Mouse (Mus musculus): Measurements from ENCODE around the gene Zdhhc16. TPM values are rescaled to one million over a fixed set of nuclear protein-coding genes. Genes with fewer than 3 reads are reported as not detected.
"Not testable (repeated sequence)": the region's sequence is repeated elsewhere in the genome, so short reads cannot be mapped to it uniquely, and the experiment has no call there.

The Zdhhc16 gene
- polyA plus RNA-seq, 1 experiment from 2014 or later: 85.7 TPM

- Histone ChIP-seq H3K4me1 (peaks cover 4% of the 10 kb centered on the region; the same call in 1 of the 2 replicates), H3K4me2 (no peak overlapping the region), H3K4me3 (no peak overlapping the region), H3K27ac (peak overlapping the region; percentile 43), H3K9ac (no peak overlapping the region), H3K36me3 (no peaks in the 10 kb centered on the region), H3K27me3 (no peaks in the 10 kb centered on the region), H3K9me3 (no peaks in the 10 kb centered on the region)
- 51% methylated on average over 6 of the region's 6 CpGs for WGBS
- no peak for ATAC-seq (ENCODE audit: insufficient number of reproducible peaks, low FRiP score, low TSS enrichment, low read depth)
Observed at GRCm38 (mm10) chr19:41906311-41907078, 26.8 kb upstream of the Zdhhc16 start.

GRCm38 (mm10) chr19:41907079-41907760 is 26.1 kb upstream of the Zdhhc16 start:
- Histone ChIP-seq H3K4me3 (no peak overlapping the region), H3K9ac (no peak overlapping the region), H3K27ac (peak overlapping the region; percentile 43), H3K4me1 (no peaks in the 10 kb centered on the region), H3K4me2 (no peak overlapping the region), H3K9me3 (no peaks in the 10 kb centered on the region), H3K27me3 (no peaks in the 10 kb centered on the region), H3K36me3 (no peaks in the 10 kb centered on the region)
- WGBS: 43% methylated on average over 8 of the region's 8 CpGs
- ATAC-seq (ENCODE audit: insufficient number of reproducible peaks, low FRiP score, low TSS enrichment, low read depth): no peak

- Histone ChIP-seq H3K27me3 (no peaks in the 10 kb centered on the region), H3K4me2 (no peak overlapping the region), H3K36me3 (no peaks in the 10 kb centered on the region), H3K9ac (no peak overlapping the region), H3K4me3 (no peak overlapping the region), H3K9me3 (no peaks in the 10 kb centered on the region), H3K4me1 (peaks cover 10% of the 10 kb centered on the region), H3K27ac (no peak overlapping the region)
- 83% methylated on average over 3 of the region's 3 CpGs for WGBS
- no peak for ATAC-seq (ENCODE audit: insufficient number of reproducible peaks, low FRiP score, low TSS enrichment, low read depth)
Observed at GRCm38 (mm10) chr19:41908736-41909135, 24.5 kb upstream of the Zdhhc16 start.

GRCm38 (mm10) chr19:41910396-41910795 is 22.9 kb upstream of the Zdhhc16 start:
- no peak overlapping the region for H3K4me3 ChIP-seq
- 84% methylated on average over 2 of the region's 2 CpGs for WGBS
- peaks cover 19% of the 10 kb centered on the region for H3K4me1 ChIP-seq
- no peak for ATAC-seq (ENCODE audit: insufficient number of reproducible peaks, low FRiP score, low TSS enrichment, low read depth)
- H3K9ac ChIP-seq: no peak overlapping the region
- H3K27me3 ChIP-seq: no peaks in the 10 kb centered on the region
- no peaks in the 10 kb centered on the region for H3K36me3 ChIP-seq
- no peaks in the 10 kb centered on the region for H3K9me3 ChIP-seq
- H3K27ac ChIP-seq: no peak overlapping the region
- no peak overlapping the region for H3K4me2 ChIP-seq

- peak within 1 kb of the TSS; percentile 83 for H3K4me2 ChIP-seq
- no peaks in the 10 kb centered on the region for H3K27me3 ChIP-seq
- peaks cover 8% of the 10 kb centered on the region for H3K36me3 ChIP-seq
- peak within 1 kb of the TSS; percentile 85 for H3K9ac ChIP-seq
- peak; percentile 93 for ATAC-seq (ENCODE audit: insufficient number of reproducible peaks, low FRiP score, low TSS enrichment, low read depth)
- peak within 1 kb of the TSS; percentile 95 for H3K27ac ChIP-seq
- H3K4me1 ChIP-seq: peaks cover 19% of the 10 kb centered on the region
- peak within 1 kb of the TSS; percentile 89 for H3K4me3 ChIP-seq
- no peaks in the 10 kb centered on the region for H3K9me3 ChIP-seq
- WGBS: 7% methylated on average over 54 of the region's 54 CpGs
Observed at GRCm38 (mm10) chr19:41911178-41912073, 21.9 kb upstream of the Zdhhc16 start, which contains the start of gene Pgam1. TSS of gene Pgam1 (plus strand) at chr19:41911923.

- Histone ChIP-seq H3K4me1 (peaks cover 19% of the 10 kb centered on the region), H3K36me3 (peaks cover 18% of the 10 kb centered on the region), H3K9me3 (no peaks in the 10 kb centered on the region), H3K27ac (peak overlapping the region; percentile 95), H3K27me3 (no peaks in the 10 kb centered on the region), H3K4me3 (peak overlapping the region; percentile 89), H3K4me2 (peak overlapping the region; percentile 83), H3K9ac (peak overlapping the region; percentile 85)
- ATAC-seq (ENCODE audit: insufficient number of reproducible peaks, low FRiP score, low TSS enrichment, low read depth): peak; percentile 63
- under 1% methylated on average over 48 of the region's 53 CpGs for WGBS
Observed at GRCm38 (mm10) chr19:41912121-41913080, 20.9 kb upstream of the Zdhhc16 start.

GRCm38 (mm10) chr19:41913774-41914591 is 19.3 kb upstream of the Zdhhc16 start:
- H3K27ac ChIP-seq: no peak overlapping the region; the same call in 1 of the 2 replicates
- peaks cover 19% of the 10 kb centered on the region for H3K4me1 ChIP-seq
- 38% methylated on average over 6 of the region's 6 CpGs for WGBS
- H3K27me3 ChIP-seq: no peaks in the 10 kb centered on the region
- peaks cover 24% of the 10 kb centered on the region for H3K36me3 ChIP-seq
- no peaks in the 10 kb centered on the region for H3K9me3 ChIP-seq
- ATAC-seq (ENCODE audit: insufficient number of reproducible peaks, low FRiP score, low TSS enrichment, low read depth): no peak
- peak overlapping the region; percentile 83 for H3K4me2 ChIP-seq
- peak overlapping the region; percentile 85 for H3K9ac ChIP-seq
- peak overlapping the region; percentile 89 for H3K4me3 ChIP-seq

- H3K27me3 ChIP-seq; H3K9ac ChIP-seq; H3K9me3 ChIP-seq; ATAC-seq (ENCODE audit: insufficient number of reproducible peaks, low FRiP score, low TSS enrichment, low read depth); H3K27ac ChIP-seq; H3K4me3 ChIP-seq: not testable (repeated sequence)
- H3K4me2 ChIP-seq: peak overlapping the region; percentile 83; the same call in 1 of the 2 replicates
- H3K4me1 ChIP-seq: peaks cover 19% of the 10 kb centered on the region
- H3K36me3 ChIP-seq: peaks cover 29% of the 10 kb centered on the region
Observed at GRCm38 (mm10) chr19:41914592-41914882, 18.7 kb upstream of the Zdhhc16 start.

- ATAC-seq (ENCODE audit: insufficient number of reproducible peaks, low FRiP score, low TSS enrichment, low read depth): no peak
- H3K4me1 ChIP-seq: peaks cover 19% of the 10 kb centered on the region
- H3K9me3 ChIP-seq: no peaks in the 10 kb centered on the region
- 75% methylated on average over 3 of the region's 3 CpGs for WGBS
- H3K9ac ChIP-seq: no peak overlapping the region
- H3K27ac ChIP-seq: no peak overlapping the region
- no peaks in the 10 kb centered on the region for H3K27me3 ChIP-seq
- no peak overlapping the region for H3K4me3 ChIP-seq
- H3K4me2 ChIP-seq: no peak overlapping the region
- peaks cover 32% of the 10 kb centered on the region for H3K36me3 ChIP-seq
Observed at GRCm38 (mm10) chr19:41915294-41915693, 18.0 kb upstream of the Zdhhc16 start.

GRCm38 (mm10) chr19:41916853-41917252 is 16.4 kb upstream of the Zdhhc16 start:
- Histone ChIP-seq H3K4me3 (no peak overlapping the region), H3K9ac (no peak overlapping the region), H3K4me2 (no peak overlapping the region), H3K9me3 (no peaks in the 10 kb centered on the region), H3K36me3 (peaks cover 42% of the 10 kb centered on the region), H3K27me3 (no peaks in the 10 kb centered on the region), H3K4me1 (peaks cover 19% of the 10 kb centered on the region), H3K27ac (no peak overlapping the region)
- 89% methylated on average over 4 of the region's 4 CpGs for WGBS
- no peak for ATAC-seq (ENCODE audit: insufficient number of reproducible peaks, low FRiP score, low TSS enrichment, low read depth)

Measured in limb, embryonic 15.5 days (tissue).